Mouse (Mus musculus): Measurements from ENCODE around the gene Syngr1.

Syngr1 gene

DNA sequence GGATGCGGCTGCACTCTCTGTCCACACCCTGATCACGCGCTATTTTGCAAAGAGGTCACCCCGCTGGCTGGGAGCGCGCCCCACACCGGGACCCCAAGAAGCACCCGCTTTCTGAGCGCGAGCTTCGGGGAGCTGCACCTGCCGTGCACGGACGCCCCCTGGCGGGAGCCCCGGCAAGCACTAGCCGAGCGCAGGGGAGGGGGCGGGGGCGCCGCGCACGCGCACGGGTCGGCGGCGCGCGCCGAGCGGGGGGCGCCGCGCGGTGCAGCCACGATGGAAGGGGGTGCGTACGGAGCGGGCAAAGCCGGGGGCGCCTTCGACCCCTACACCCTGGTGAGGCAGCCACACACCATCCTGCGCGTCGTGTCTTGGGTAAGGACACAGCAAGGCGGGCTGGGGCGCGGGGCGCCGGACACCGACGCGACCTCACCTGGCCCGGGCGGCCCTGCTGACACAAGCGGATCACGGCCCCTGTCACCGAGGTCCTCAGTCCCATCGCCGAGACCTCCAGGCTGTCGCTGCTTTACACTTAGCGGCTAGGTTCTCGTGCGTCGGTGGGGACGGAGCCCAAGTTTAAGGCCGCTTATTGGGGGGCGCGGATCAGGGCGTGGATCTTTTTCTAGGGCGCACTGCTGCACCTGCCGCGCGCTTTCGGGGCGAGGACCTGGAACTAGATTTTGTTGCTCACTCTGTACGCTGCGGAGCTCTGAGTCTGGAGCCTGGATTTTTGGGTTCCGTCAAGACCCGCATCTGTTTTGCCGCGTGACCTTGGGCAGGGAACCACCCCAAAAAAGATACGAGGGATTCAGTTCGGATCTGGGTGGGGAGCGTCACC, at the start of gene Syngr1, which contains the start of gene Rpl3:
Syngr1 (plus strand) TSS at position 214 of the 835 bp plus-strand sequence.
Rpl3 (minus strand) TSS at position 748 of the 835 bp plus-strand sequence.
- DNase-seq (ENCODE audit: low read depth): peak; percentile 71

DNA sequence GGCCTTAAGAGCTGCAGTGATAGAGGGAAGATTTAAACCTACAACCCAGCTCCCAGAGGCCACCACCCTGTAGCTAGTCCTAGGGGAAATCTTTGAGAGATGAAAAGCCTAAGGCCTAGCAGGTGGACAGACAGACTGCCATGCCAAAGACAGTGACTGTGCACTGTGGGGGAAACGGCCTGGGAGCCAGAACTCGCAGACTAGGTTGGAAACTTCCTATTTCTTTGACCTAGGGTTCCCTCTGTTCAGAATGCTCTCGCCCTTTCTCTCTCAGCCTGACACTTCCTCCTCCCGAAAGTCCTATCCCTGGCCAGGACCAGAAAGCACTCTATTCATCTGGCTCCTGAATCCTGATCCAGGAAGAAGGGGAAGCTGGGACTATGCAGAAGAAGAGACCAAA, 49.0 kb upstream of the Syngr1 start:
- no peak for DNase-seq (ENCODE audit: low read depth)

GRCm38 (mm10) chr15:80044249-80044648, 46.9 kb upstream of the Syngr1 start:
- DNase-seq (ENCODE audit: low read depth): no peak

- DNase-seq (ENCODE audit: low read depth): no peak
These were observed 45.4 kb upstream of the Syngr1 start for GRCm38 (mm10) chr15:80045749-80046148.

DNA sequence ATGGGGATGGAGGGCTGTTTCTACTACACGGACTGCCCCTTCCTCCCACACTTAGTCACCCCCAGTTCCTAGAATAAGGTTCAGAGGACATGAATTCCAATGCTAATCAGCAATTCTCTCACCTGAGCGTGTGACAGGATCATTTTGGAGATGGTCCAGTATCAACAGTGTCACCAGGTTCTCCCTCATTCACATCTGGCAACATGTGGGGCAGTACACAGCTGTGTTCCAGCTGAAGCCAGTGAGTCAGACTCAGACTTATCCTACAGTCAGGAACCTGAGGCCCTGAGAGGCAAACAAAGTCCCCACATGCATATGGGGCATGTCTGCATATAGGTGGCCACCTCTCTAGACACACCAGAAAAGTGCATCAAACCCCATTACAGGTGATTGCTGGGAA, 43.9 kb upstream of the Syngr1 start:
- DNase-seq (ENCODE audit: low read depth): no peak

- no peak for DNase-seq (ENCODE audit: low read depth)
These were observed 43.2 kb upstream of the Syngr1 start for GRCm38 (mm10) chr15:80047973-80048372.

DNA sequence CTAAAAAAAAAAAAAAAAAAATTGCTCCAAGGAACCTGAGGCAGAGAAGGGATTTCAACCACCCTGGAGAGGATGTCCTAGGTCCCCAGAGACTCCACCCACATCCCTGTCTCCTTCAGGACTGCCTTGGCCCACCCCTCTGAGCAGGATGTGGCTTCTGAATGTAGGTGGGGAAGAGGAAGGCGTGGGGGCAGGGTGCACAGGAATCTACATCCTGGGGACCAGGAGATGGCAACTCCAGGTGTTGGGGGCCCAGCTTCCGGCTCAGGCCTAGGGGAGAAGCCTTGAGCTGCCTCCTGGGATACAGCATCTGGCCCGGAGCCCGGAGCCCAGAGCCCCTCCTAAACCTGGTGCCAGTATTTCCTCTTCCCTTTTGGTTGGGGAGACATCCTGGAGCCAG, 41.0 kb upstream of the Syngr1 start:
- DNase-seq (ENCODE audit: low read depth): no peak

GRCm38 (mm10) chr15:80051092-80051761, 39.9 kb upstream of the Syngr1 start:
- DNase-seq (ENCODE audit: low read depth): no peak

DNA sequence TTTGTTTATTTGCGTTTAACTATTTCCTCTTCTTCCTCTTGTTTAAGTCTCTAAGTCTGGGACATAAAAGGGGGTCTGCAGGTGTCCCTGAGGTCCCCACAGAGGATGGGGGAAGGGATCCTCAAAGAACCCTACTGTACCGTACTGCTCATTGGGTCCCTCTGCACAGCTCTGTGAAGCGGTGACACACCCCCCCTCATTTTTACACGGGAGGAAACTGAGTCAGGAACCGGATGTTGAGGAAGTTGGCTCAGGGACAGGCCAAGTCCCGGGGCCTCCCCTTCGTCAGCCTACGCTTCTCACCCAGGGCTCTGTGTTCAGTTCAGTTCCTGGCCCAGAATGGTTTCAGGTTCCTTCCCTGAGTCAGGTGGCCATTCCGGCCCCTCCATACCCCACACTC, 39.4 kb upstream of the Syngr1 start:
- no peak for DNase-seq (ENCODE audit: low read depth)

- DNase-seq (ENCODE audit: low read depth): peak; percentile 87
These were observed 37.6 kb upstream of the Syngr1 start for GRCm38 (mm10) chr15:80053381-80054033.

GRCm38 (mm10) chr15:80054034-80054710, 37.0 kb upstream of the Syngr1 start:
- peak; percentile 96 for DNase-seq (ENCODE audit: low read depth)

- DNase-seq (ENCODE audit: low read depth): no peak
These were observed 33.0 kb upstream of the Syngr1 start for GRCm38 (mm10) chr15:80058151-80058550.

DNA sequence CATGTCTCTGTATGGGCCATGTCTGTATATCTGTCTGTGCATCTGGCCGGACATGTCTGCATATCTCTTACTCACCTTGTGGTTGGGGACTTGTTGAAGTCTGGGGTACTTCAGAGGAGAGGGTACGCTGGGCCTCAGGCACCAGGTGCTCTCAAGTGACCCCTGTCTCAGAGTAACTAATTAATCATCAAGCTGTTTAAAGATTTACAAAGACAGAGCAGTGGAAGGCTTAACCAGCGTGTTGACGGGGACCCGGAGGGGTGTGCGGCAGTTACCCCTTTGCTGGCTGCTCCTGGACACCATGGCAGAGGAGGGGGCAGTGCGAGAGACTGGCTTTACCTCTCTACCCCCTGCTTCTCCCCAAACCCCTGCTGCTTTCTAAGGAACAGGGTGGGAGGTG, 31.5 kb upstream of the Syngr1 start:
- no peak for DNase-seq (ENCODE audit: low read depth)

DNA sequence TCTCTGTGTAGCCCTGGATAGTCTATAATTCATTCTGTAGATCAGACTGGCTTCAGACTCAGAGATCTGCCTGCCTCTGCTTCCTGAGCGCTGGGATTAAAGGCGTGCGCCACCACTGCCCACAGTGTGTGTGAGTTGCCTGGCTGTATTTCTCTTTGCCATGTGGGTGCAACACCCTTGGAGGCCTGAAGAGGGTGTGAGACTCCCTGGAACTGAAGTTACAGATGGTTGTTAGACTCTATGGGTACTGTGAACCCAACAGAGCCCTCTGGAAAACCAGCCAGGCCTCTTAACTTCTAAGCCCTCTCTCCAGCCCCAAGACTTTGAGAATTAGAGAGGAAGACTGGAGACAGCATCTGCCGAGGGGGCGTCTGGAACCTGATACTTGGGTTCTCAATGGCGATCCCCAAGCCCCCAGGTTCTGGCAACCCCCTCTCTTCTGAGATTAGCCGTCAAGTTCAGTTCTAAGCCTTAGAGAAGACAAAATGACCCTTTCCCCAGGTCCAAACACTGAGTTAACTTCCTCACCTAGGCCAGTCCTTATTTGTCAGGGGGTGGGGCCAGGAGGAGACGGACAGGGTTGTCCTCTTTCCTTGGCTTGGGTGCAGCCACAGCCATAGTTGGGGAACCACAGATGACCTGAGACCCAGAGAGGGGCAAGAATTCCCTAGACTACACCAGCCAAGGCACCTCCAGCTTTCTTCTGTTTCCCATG, 30.6 kb upstream of the Syngr1 start:
- no peak for DNase-seq (ENCODE audit: low read depth)

DNA sequence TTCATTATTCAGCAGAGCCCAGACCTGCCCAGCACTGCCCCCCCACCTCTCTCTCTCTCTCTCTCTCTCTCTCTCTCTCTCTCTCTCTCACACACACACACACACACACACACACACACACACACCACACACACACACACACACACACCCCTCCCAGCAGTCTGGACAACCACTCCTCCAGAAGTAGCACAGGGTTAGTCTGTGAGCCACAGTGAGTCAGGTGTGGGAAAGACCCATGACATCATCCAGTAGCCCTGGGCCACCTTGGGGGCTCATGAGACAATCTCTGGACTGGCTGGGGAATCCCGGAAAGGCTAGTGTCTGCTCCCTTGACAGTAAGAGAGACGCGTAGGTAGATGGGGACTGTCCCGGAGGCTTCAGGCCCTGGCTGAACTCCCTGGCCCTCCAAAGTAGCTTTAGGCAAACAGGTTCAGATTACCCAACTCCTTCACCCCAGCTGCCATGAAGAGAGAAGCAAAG, 30.0 kb upstream of the Syngr1 start:
- no peak for DNase-seq (ENCODE audit: low read depth)

- no peak for DNase-seq (ENCODE audit: low read depth)
These were observed 28.8 kb upstream of the Syngr1 start for GRCm38 (mm10) chr15:80062339-80062738.

DNA sequence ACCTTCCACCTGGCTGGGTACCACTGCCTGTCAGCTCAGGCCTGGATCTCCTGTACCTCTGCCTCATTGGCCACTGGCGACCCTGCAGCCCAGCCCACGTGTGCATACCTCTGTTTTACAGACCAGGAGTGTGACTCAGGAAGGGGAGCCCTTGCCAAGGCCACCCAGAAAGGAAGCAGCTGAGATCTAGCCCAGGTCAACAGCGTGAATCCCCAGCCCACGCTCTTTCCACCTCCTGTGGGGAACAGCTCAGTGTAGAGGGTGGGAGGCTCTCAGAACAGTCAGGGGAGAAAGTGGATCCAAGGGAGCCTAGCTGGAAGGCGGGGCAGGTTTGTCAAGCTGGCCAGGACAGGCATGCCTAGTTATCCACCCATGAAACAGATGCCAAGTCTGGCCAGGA, 28.3 kb upstream of the Syngr1 start:
- no peak for DNase-seq (ENCODE audit: low read depth)

DNA sequence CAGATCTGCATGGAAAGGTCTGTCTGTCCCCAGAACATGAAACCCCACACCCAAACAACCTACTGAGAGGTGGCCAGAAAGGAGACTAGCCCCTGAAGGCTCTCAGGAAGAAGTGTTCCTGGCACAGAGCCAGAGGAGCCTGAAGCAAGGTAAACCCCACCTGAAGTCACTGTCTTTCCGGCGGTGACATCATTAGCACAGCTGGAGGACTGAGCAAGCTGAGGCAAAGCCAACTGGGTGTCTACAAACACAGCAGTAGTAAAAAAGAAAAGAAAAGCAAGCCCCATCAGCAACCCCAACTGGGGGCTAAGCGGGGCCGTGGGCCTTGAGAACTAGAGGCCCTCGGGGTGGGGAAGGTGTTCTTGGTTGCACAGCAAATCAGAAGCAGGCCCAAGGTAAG, 26.2 kb upstream of the Syngr1 start:
- no peak for DNase-seq (ENCODE audit: low read depth)

GRCm38 (mm10) chr15:80065414-80065813, 25.7 kb upstream of the Syngr1 start:
- peak; percentile 73 for DNase-seq (ENCODE audit: low read depth)

GRCm38 (mm10) chr15:80066538-80066937, 24.6 kb upstream of the Syngr1 start:
- peak; percentile 64 for DNase-seq (ENCODE audit: low read depth)

- no peak for DNase-seq (ENCODE audit: low read depth)
These were observed 22.0 kb upstream of the Syngr1 start for GRCm38 (mm10) chr15:80069171-80069570.
